Mouse (Mus musculus) CH12.LX (cell line): ENCODE measurements at regions not wholly inside any gene's neighbourhood (a gene's known extent, or its start where the extent isn't known, plus 50 kb on each side); places are given as distances from the start of the nearest gene placed in this dataset.

Experiments used
- BHLHE40 ChIP-seq: IDR thresholded peaks from 2 replicates; pipeline ENCODE4 v1.6.1; 2011; ENCODE audit warnings: mild to moderate bottlenecking, low read depth, low read length, improper control_type of control experiment
- CTCF ChIP-seq, 2 experiments: IDR thresholded peaks in 1 of 2; conservative IDR thresholded peaks in 1 of 2; 2 replicates each; pipeline ENCODE4 v1.5.1; 2011 to 2012; ENCODE audit warnings: low read depth in 2 of 2, low read length in 2 of 2, improper control_type of control experiment in 1 of 2, inconsistent platforms in 1 of 2, mild to moderate bottlenecking in 1 of 2, moderate library complexity in 1 of 2
- ELF1 ChIP-seq: IDR thresholded peaks from 2 replicates; pipeline ENCODE4 v1.6.1; 2014; ENCODE audit warnings: low read depth, mild to moderate bottlenecking, inconsistent platforms, low read length, improper control_type of control experiment
- HCFC1 ChIP-seq: IDR thresholded peaks from 2 replicates; pipeline ENCODE4 v1.6.1; 2012; ENCODE audit warnings: low read depth, mild to moderate bottlenecking, inconsistent platforms, low read length, improper control_type of control experiment
- JUND ChIP-seq: conservative IDR thresholded peaks from 2 replicates; pipeline ENCODE4 v1.6.1; 2011; ENCODE audit warnings: low read depth, low read length, improper control_type of control experiment
- KAT2A ChIP-seq: IDR thresholded peaks from 2 replicates; pipeline ENCODE4 v1.6.1; 2012; ENCODE audit warnings: low read length, improper control_type of control experiment, inconsistent platforms; ENCODE audit not compliant: insufficient replicate concordance
- MAFK ChIP-seq: IDR thresholded peaks from 2 replicates; pipeline ENCODE4 v1.6.1; 2011; ENCODE audit warnings: low read length, improper control_type of control experiment; ENCODE audit not compliant: insufficient replicate concordance
- MAX ChIP-seq: IDR thresholded peaks from 2 replicates; pipeline ENCODE4 v1.6.1; 2011; ENCODE audit warnings: low read length, improper control_type of control experiment
- NRF1 ChIP-seq: IDR thresholded peaks from 2 replicates; pipeline ENCODE4 v1.6.1; 2014; ENCODE audit warnings: low read depth, mild to moderate bottlenecking, inconsistent platforms, low read length, improper control_type of control experiment, moderate library complexity
- POLR2A ChIP-seq: IDR thresholded peaks from 2 replicates; pipeline ENCODE4 v1.6.1; 2011; ENCODE audit warnings: low read depth, mild to moderate bottlenecking, improper control_type of control experiment, low read length
- RAD21 ChIP-seq: IDR thresholded peaks from 2 replicates; pipeline ENCODE4 v1.6.1; 2011; ENCODE audit warnings: low read depth, mild to moderate bottlenecking, low read length, improper control_type of control experiment, moderate library complexity
- USF2 ChIP-seq: conservative IDR thresholded peaks from 2 replicates; pipeline ENCODE4 v1.6.1; 2011; ENCODE audit warnings: low read depth, low read length, improper control_type of control experiment
- ZMIZ1 ChIP-seq: IDR thresholded peaks from 2 replicates; pipeline ENCODE4 v1.6.1; 2012; ENCODE audit warnings: low read depth, mild to moderate bottlenecking, inconsistent platforms, low read length, improper control_type of control experiment

DNA sequence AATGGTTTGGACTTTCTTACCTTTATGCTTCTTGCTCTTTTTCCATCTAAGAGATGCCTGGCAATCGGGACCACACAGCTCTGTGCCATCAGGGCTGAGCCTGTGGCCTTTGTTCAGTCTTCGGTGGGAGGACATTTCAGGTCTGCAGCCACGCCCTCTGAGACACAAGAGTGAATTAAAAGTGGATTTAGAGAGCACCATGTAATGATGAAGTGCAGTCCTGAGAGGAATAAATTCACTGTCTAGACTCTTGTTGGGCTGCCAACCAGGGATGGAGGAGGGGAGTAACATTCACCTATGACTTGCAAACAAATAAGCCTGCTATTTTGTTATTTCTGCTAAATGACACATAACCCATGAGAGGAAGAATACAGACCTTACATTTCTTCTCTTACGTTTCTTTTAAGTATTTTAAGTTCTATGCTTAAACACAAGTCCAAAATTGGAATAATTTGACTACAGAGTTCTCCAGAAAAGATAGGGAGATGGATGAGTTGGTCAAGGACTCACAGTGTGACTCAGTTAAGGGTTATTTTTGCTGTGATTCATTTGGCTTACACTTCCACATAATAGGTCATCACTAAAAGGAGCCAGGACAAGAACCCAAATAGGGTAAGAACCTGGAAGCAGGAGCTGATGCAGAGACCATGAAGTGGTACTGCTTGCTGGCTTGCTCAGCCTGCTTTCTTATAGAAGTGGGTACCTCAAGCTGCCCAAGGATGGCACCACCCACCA, 484.3 kb downstream of the Nuf2 start:
- TF ChIP-seq JUND (no peak), CTCF (conservative IDR thresholded peaks at IDR 0.05 in 1 of 2, IDR thresholded peaks at IDR 0.05 in 1 of 2; ENCODE audit: low read depth in 2 of 2, low read length in 2 of 2) (no peak), ZMIZ1 (no peak), ELF1 (no peak), MAFK (no peak), POLR2A (no peak), RAD21 (no peak), HCFC1 (no peak), USF2 (no peak), MAX (no peak), BHLHE40 (no peak), NRF1 (no peak), KAT2A (no peak)
